Mouse (Mus musculus) layer of hippocampus, adult 11-12 months (tissue): Measurements from ENCODE around the gene Gm45021.

Source experiments
- DNase-seq: peaks from one replicate; pipeline ENCODE4 v3.0.0; 2022; ENCODE audit warnings: low spot score

Gene Gm45021

GRCm38 (mm10) chr6:48572572-48573061 is 16.8 kb upstream of the Gm45021 start, which contains the start of gene Rarres2:
Rarres2 (minus strand) TSS chr6:48572789.
- no peak for DNase-seq

- no peak for DNase-seq
Observed at GRCm38 (mm10) chr6:48573280-48573679, 16.1 kb upstream of the Gm45021 start.

- no peak for DNase-seq
Observed at GRCm38 (mm10) chr6:48573981-48574380, 15.4 kb upstream of the Gm45021 start.

- no peak for DNase-seq
Observed at GRCm38 (mm10) chr6:48578736-48579135, 10.7 kb upstream of the Gm45021 start.

GRCm38 (mm10) chr6:48579215-48579648 is 10.2 kb upstream of the Gm45021 start:
- no peak for DNase-seq

- no peak for DNase-seq
Observed at GRCm38 (mm10) chr6:48581257-48581656, 8.2 kb upstream of the Gm45021 start.

- DNase-seq = peak; percentile 68
Observed at GRCm38 (mm10) chr6:48582037-48582436, 7.4 kb upstream of the Gm45021 start.

- no peak for DNase-seq
Observed at GRCm38 (mm10) chr6:48591221-48591845, 1.9 kb downstream of the Gm45021 start.

GRCm38 (mm10) chr6:48591871-48592270 is 2.5 kb downstream of the Gm45021 start:
- DNase-seq = no peak

GRCm38 (mm10) chr6:48593158-48594042 is 4.0 kb downstream of the Gm45021 start, which contains the start of the genes Repin1 and Gm44965:
Repin1 (plus strand) TSS chr6:48593883.
Gm44965 (plus strand) TSS chr6:48593941.
- peak; percentile 92 for DNase-seq

- peak; percentile 61 for DNase-seq
Observed at GRCm38 (mm10) chr6:48594043-48594738, 4.8 kb downstream of the Gm45021 start.

- DNase-seq = no peak
Observed at GRCm38 (mm10) chr6:48595278-48595677, 5.9 kb downstream of the Gm45021 start.

GRCm38 (mm10) chr6:48596545-48597232 is 7.3 kb downstream of the Gm45021 start:
- no peak for DNase-seq

- DNase-seq = no peak
Observed at GRCm38 (mm10) chr6:48597233-48597625, 7.8 kb downstream of the Gm45021 start.

- no peak for DNase-seq
Observed at GRCm38 (mm10) chr6:48600594-48600993, 11.2 kb downstream of the Gm45021 start.

GRCm38 (mm10) chr6:48601271-48602079 is 12.1 kb downstream of the Gm45021 start, which contains the start of gene Zfp775:
Zfp775 (plus strand) TSS chr6:48602063.
- DNase-seq = peak; percentile 97

GRCm38 (mm10) chr6:48602080-48602741 is 12.8 kb downstream of the Gm45021 start:
- DNase-seq = no peak

- DNase-seq = no peak
Observed at GRCm38 (mm10) chr6:48608124-48608523, 18.7 kb downstream of the Gm45021 start.

GRCm38 (mm10) chr6:48609512-48609911 is 20.1 kb downstream of the Gm45021 start:
- no peak for DNase-seq

GRCm38 (mm10) chr6:48610657-48611056 is 21.2 kb downstream of the Gm45021 start:
- no peak for DNase-seq
